Mouse (Mus musculus): ENCODE results near the gene Cyp39a1. TPM values are rescaled to one million over a fixed set of nuclear protein-coding genes. Genes with fewer than 3 reads are reported as not detected.

The Cyp39a1 gene
- polyA plus RNA-seq, 1 experiment = 5.3 TPM

- TF ChIP-seq POLR2A (IDR thresholded peaks at IDR 0.05; ENCODE audit: borderline replicate concordance, extremely low read depth, insufficient read depth, insufficient read length, poor library complexity, severe bottlenecking) (no peak), CTCF (IDR thresholded peaks at IDR 0.05; ENCODE audit: borderline replicate concordance, extremely low read depth, insufficient read depth, insufficient read length) (peak; percentile 23; the same call in 1 of the 2 replicates)
- DNase-seq (ENCODE audit: low read depth) = no peak
Observed at GRCm38 (mm10) chr17:43724480-43724879, 57.3 kb downstream of the Cyp39a1 start.

GRCm38 (mm10) chr17:43731327-43731726 is 64.1 kb downstream of the Cyp39a1 start:
- DNase-seq (ENCODE audit: low read depth) = no peak
- TF ChIP-seq POLR2A (IDR thresholded peaks at IDR 0.05; ENCODE audit: borderline replicate concordance, extremely low read depth, insufficient read depth, insufficient read length, poor library complexity, severe bottlenecking) = no peak
- no peak for TF ChIP-seq CTCF (IDR thresholded peaks at IDR 0.05; ENCODE audit: borderline replicate concordance, extremely low read depth, insufficient read depth, insufficient read length)

- no peak for TF ChIP-seq CTCF (IDR thresholded peaks at IDR 0.05; ENCODE audit: borderline replicate concordance, extremely low read depth, insufficient read depth, insufficient read length)
- TF ChIP-seq POLR2A (IDR thresholded peaks at IDR 0.05; ENCODE audit: borderline replicate concordance, extremely low read depth, insufficient read depth, insufficient read length, poor library complexity, severe bottlenecking) = no peak
- DNase-seq (ENCODE audit: low read depth) = no peak
Observed at GRCm38 (mm10) chr17:43731976-43732375, 64.8 kb downstream of the Cyp39a1 start.

GRCm38 (mm10) chr17:43734252-43734651 is 67.0 kb downstream of the Cyp39a1 start:
- DNase-seq (ENCODE audit: low read depth) = no peak
- TF ChIP-seq CTCF (IDR thresholded peaks at IDR 0.05; ENCODE audit: borderline replicate concordance, extremely low read depth, insufficient read depth, insufficient read length) (no peak), POLR2A (IDR thresholded peaks at IDR 0.05; ENCODE audit: borderline replicate concordance, extremely low read depth, insufficient read depth, insufficient read length, poor library complexity, severe bottlenecking) (no peak)

- TF ChIP-seq POLR2A (IDR thresholded peaks at IDR 0.05; ENCODE audit: borderline replicate concordance, extremely low read depth, insufficient read depth, insufficient read length, poor library complexity, severe bottlenecking) (no peak), CTCF (IDR thresholded peaks at IDR 0.05; ENCODE audit: borderline replicate concordance, extremely low read depth, insufficient read depth, insufficient read length) (no peak)
Observed at GRCm38 (mm10) chr17:43743933-43744332, 76.7 kb downstream of the Cyp39a1 start.

GRCm38 (mm10) chr17:43744425-43744824 is 77.2 kb downstream of the Cyp39a1 start:
- TF ChIP-seq CTCF (IDR thresholded peaks at IDR 0.05; ENCODE audit: borderline replicate concordance, extremely low read depth, insufficient read depth, insufficient read length) = no peak
- TF ChIP-seq POLR2A (IDR thresholded peaks at IDR 0.05; ENCODE audit: borderline replicate concordance, extremely low read depth, insufficient read depth, insufficient read length, poor library complexity, severe bottlenecking) = no peak

More at GRCm38 (mm10) chr17:43743933-43744332, 76.7 kb downstream of the Cyp39a1 start:
- DNase-seq (ENCODE audit: low read depth) = no peak

GRCm38 (mm10) chr17:43751146-43751545 is 83.9 kb downstream of the Cyp39a1 start:
- TF ChIP-seq POLR2A (IDR thresholded peaks at IDR 0.05; ENCODE audit: borderline replicate concordance, extremely low read depth, insufficient read depth, insufficient read length, poor library complexity, severe bottlenecking) = no peak
- TF ChIP-seq CTCF (IDR thresholded peaks at IDR 0.05; ENCODE audit: borderline replicate concordance, extremely low read depth, insufficient read depth, insufficient read length) = no peak

More at GRCm38 (mm10) chr17:43744425-43744824, 77.2 kb downstream of the Cyp39a1 start:
- DNase-seq (ENCODE audit: low read depth) = no peak

GRCm38 (mm10) chr17:43752811-43753210 is 85.6 kb downstream of the Cyp39a1 start:
- TF ChIP-seq CTCF (IDR thresholded peaks at IDR 0.05; ENCODE audit: borderline replicate concordance, extremely low read depth, insufficient read depth, insufficient read length) = no peak
- TF ChIP-seq POLR2A (IDR thresholded peaks at IDR 0.05; ENCODE audit: borderline replicate concordance, extremely low read depth, insufficient read depth, insufficient read length, poor library complexity, severe bottlenecking) = no peak
- DNase-seq (ENCODE audit: low read depth) = peak; percentile 53

More at GRCm38 (mm10) chr17:43751146-43751545, 83.9 kb downstream of the Cyp39a1 start:
- DNase-seq (ENCODE audit: low read depth) = no peak

- DNase-seq (ENCODE audit: low read depth) = peak; percentile 10
- no peak for TF ChIP-seq POLR2A (IDR thresholded peaks at IDR 0.05; ENCODE audit: borderline replicate concordance, extremely low read depth, insufficient read depth, insufficient read length, poor library complexity, severe bottlenecking)
- no peak for TF ChIP-seq CTCF (IDR thresholded peaks at IDR 0.05; ENCODE audit: borderline replicate concordance, extremely low read depth, insufficient read depth, insufficient read length)
Observed at GRCm38 (mm10) chr17:43754687-43755086, 87.5 kb downstream of the Cyp39a1 start.

- peak; percentile 23 for DNase-seq (ENCODE audit: low read depth)
- TF ChIP-seq CTCF (IDR thresholded peaks at IDR 0.05; ENCODE audit: borderline replicate concordance, extremely low read depth, insufficient read depth, insufficient read length) (no peak), POLR2A (IDR thresholded peaks at IDR 0.05; ENCODE audit: borderline replicate concordance, extremely low read depth, insufficient read depth, insufficient read length, poor library complexity, severe bottlenecking) (no peak)
Observed at GRCm38 (mm10) chr17:43758607-43759259, 91.5 kb downstream of the Cyp39a1 start.

GRCm38 (mm10) chr17:43784531-43784930 is 117.3 kb downstream of the Cyp39a1 start:
- peak; percentile 34 for DNase-seq (ENCODE audit: low read depth)

GRCm38 (mm10) chr17:43788222-43788621 is 121.0 kb downstream of the Cyp39a1 start:
- no peak for DNase-seq (ENCODE audit: low read depth)
- TF ChIP-seq CTCF (IDR thresholded peaks at IDR 0.05; ENCODE audit: borderline replicate concordance, extremely low read depth, insufficient read depth, insufficient read length) = no peak
- TF ChIP-seq POLR2A (IDR thresholded peaks at IDR 0.05; ENCODE audit: borderline replicate concordance, extremely low read depth, insufficient read depth, insufficient read length, poor library complexity, severe bottlenecking) = no peak

More at GRCm38 (mm10) chr17:43784531-43784930, 117.3 kb downstream of the Cyp39a1 start:
- TF ChIP-seq POLR2A (IDR thresholded peaks at IDR 0.05; ENCODE audit: borderline replicate concordance, extremely low read depth, insufficient read depth, insufficient read length, poor library complexity, severe bottlenecking) (no peak), CTCF (IDR thresholded peaks at IDR 0.05; ENCODE audit: borderline replicate concordance, extremely low read depth, insufficient read depth, insufficient read length) (no peak)

All from brain, embryonic 14.5 days (tissue).